Mouse (Mus musculus) lung, embryonic 15.5 days (tissue): Measurements from ENCODE around the gene Nup210l. TPM values are rescaled to one million over a fixed set of nuclear protein-coding genes. Genes with fewer than 3 reads are reported as not detected.
"Not testable (repeated sequence)": the region's sequence is repeated elsewhere in the genome, so short reads cannot be mapped to it uniquely, and the experiment has no call there.

Experiments used
- ATAC-seq: fragments of 200-750 bp; cut with Nextera tagmentation; 2 replicates; pipeline ENCODE4 v1.8.0; 2017; ENCODE audit warnings: moderate number of reproducible peaks, borderline replicate concordance; ENCODE audit not compliant: low FRiP score, low TSS enrichment; ENCODE audit errors: extremely low read depth
- H3K27ac ChIP-seq: fragments of 300-500 bp; sonication (generic); 2 replicates; pipeline ENCODE4 v1.5.1; 2015; ENCODE audit warnings: moderate library complexity, mild to moderate bottlenecking, inconsistent platforms
- H3K27me3 ChIP-seq: fragments of 300-500 bp; sonication (generic); 2 replicates; pipeline ENCODE4 v1.6.1; 2015; ENCODE audit warnings: inconsistent platforms
- H3K36me3 ChIP-seq: fragments of 300-500 bp; sonication (generic); 2 replicates; pipeline ENCODE4 v1.6.1; 2015; ENCODE audit warnings: inconsistent platforms
- H3K4me1 ChIP-seq: fragments of 300-500 bp; sonication (generic); 2 replicates; pipeline ENCODE4 v1.6.1; 2015; ENCODE audit warnings: inconsistent platforms
- H3K4me2 ChIP-seq: fragments of 300-500 bp; sonication (generic); 2 replicates; pipeline ENCODE4 v1.6.1; 2015; ENCODE audit warnings: inconsistent platforms, mild to moderate bottlenecking, moderate library complexity
- H3K4me3 ChIP-seq: fragments of 300-500 bp; sonication (generic); 2 replicates; pipeline ENCODE4 v1.5.1; 2015; ENCODE audit warnings: mild to moderate bottlenecking, inconsistent platforms
- H3K9ac ChIP-seq: fragments of 300-500 bp; sonication (generic); 2 replicates; pipeline ENCODE4 v1.6.1; 2015; ENCODE audit warnings: inconsistent platforms
- H3K9me3 ChIP-seq: fragments of 300-500 bp; sonication (generic); 2 replicates; pipeline ENCODE4 v1.6.1; 2016; ENCODE audit warnings: inconsistent platforms
- WGBS: fragments of 180-500 bp; shearing (Covaris S2); methylation state at CpG from one replicate; pipeline ENCODE4 v1.1.7; 2015; 5-methylcytosine and 5-hydroxymethylcytosine counted together
- polyA plus RNA-seq: library from polyadenylated mRNA; unstranded; fragments of >200 nt; fragmentation: Nextera tagmentation; extraction: Ambion mirVana; gene quantifications from 2 replicates; pipeline ENCODE4 v1.2.1, GENCODE M21; 2015

The Nup210l gene
- polyA plus RNA-seq, 1 experiment from 2014 or later, result 0.37 TPM

DNA sequence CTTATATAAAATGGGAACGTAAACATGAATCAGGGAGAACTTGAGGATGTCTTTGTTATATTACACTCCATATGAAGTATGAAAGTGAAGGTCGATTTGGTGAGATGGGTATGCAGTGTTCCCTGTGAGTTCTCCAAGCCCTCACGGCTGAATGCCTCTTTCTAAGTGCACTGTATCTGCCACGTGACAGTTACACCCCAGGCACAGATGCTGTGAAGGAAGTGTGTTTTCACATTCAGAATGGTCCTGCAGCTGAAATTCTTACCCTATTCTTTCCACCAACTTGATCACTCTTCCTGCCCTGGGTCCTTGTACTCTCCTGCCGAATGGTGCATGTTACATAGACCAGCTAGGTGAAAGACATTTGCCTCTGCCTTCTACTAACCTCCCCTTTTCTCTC, 6.0 kb upstream of the Nup210l start:
- WGBS, result 88% methylated on average over 5 of the region's 5 CpGs
- Histone ChIP-seq H3K4me3 (no peak overlapping the region), H3K27me3 (no peaks in the 10 kb centered on the region), H3K9ac (no peak overlapping the region), H3K9me3 (no peaks in the 10 kb centered on the region), H3K4me2 (no peak overlapping the region), H3K36me3 (peaks cover 69% of the 10 kb centered on the region), H3K27ac (no peak overlapping the region), H3K4me1 (no peaks in the 10 kb centered on the region)
- ATAC-seq, result no peak

DNA sequence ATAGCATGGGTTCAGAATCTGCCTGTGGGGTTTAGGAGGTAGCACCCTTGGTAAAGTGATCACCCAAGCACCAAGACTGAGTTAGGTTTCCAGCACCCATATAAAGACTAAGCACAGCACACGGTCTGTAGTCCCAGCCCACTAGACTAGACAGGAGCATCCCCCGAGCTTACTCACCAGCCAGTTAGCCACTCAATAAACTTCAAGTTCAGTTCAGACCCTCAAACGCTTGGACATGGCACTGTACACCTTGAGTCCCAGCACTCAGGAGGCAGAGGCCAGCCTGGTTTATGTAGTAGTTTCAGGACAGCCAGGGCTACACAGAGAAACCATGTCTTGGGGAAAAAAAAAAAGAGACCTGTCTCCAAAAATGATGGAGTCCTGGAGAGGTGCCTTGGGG, 2.9 kb upstream of the Nup210l start:
- H3K4me2 ChIP-seq, result no peak overlapping the region
- H3K9me3 ChIP-seq, result no peaks in the 10 kb centered on the region
- peaks cover 41% of the 10 kb centered on the region for H3K36me3 ChIP-seq
- H3K4me1 ChIP-seq, result no peaks in the 10 kb centered on the region
- WGBS, result 88% methylated on average over 3 of the region's 3 CpGs
- ATAC-seq, result no peak
- no peak overlapping the region for H3K9ac ChIP-seq
- H3K27me3 ChIP-seq, result no peaks in the 10 kb centered on the region
- H3K27ac ChIP-seq, result no peak overlapping the region
- H3K4me3 ChIP-seq, result no peak overlapping the region

GRCm38 (mm10) chr3:90101673-90102072, 2.3 kb upstream of the Nup210l start:
- Histone ChIP-seq H3K27ac (no peak overlapping the region), H3K9me3 (no peaks in the 10 kb centered on the region), H3K4me1 (no peaks in the 10 kb centered on the region), H3K4me3 (no peak overlapping the region), H3K9ac (no peak overlapping the region), H3K4me2 (no peak overlapping the region), H3K27me3 (no peaks in the 10 kb centered on the region), H3K36me3 (peaks cover 36% of the 10 kb centered on the region)
- WGBS, result 84% methylated on average over 2 of the region's 2 CpGs
- no peak for ATAC-seq

DNA sequence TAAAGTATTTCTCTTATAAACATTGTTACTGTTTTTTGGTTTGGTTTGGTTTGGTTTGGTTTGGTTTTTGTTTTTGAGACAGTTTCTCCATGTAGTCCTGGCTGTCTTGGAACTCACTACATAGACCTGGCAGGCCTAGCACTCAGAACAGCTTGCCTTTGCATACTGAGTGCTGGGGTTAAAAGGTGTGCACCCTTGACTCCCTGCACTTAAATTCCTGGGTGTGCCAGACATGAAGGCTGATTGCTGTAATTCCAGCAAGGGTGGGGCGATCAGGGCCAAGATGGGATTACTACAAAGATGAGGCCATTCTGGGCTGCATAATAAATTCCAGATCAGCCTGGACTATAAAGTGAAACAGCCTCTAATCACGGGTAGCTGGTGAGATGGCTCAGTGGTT, 1.7 kb upstream of the Nup210l start:
- no peak overlapping the region for H3K4me3 ChIP-seq
- ATAC-seq, result no peak
- no peak overlapping the region for H3K4me2 ChIP-seq
- no peaks in the 10 kb centered on the region for H3K9me3 ChIP-seq
- H3K27ac ChIP-seq, result no peak overlapping the region
- no peaks in the 10 kb centered on the region for H3K4me1 ChIP-seq
- no peak overlapping the region for H3K9ac ChIP-seq
- WGBS, result 81% methylated on average over 2 of the region's 2 CpGs
- no peaks in the 10 kb centered on the region for H3K27me3 ChIP-seq
- peaks cover 30% of the 10 kb centered on the region for H3K36me3 ChIP-seq

DNA sequence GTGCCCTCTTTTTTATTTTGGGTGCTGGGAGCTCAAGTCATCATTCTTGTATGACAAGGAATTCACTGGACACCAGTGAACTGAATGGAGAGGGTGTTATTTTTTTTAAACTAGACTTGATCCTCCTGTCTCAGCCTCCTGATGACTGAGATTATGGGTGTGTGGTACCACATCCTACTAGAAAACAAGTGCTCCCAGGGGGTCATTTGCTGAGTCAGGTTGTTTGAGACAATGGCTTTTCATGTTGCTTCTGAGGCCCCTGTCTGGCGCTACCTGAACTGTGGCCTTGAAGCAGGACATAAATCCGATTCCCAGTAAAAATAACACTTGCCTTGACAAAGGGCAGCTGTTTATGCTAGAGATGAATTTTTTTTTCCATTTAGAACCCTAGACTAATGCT, 756 bp upstream of the Nup210l start:
- H3K9me3 ChIP-seq, result no peaks in the 10 kb centered on the region
- H3K9ac ChIP-seq, result no peak overlapping the region
- no peaks in the 10 kb centered on the region for H3K4me1 ChIP-seq
- peaks cover 23% of the 10 kb centered on the region for H3K36me3 ChIP-seq
- WGBS, result 69% methylated on average over 2 of the region's 2 CpGs
- no peak overlapping the region for H3K27ac ChIP-seq
- no peaks in the 10 kb centered on the region for H3K27me3 ChIP-seq
- no peak for ATAC-seq
- no peak overlapping the region for H3K4me2 ChIP-seq
- H3K4me3 ChIP-seq, result no peak overlapping the region

DNA sequence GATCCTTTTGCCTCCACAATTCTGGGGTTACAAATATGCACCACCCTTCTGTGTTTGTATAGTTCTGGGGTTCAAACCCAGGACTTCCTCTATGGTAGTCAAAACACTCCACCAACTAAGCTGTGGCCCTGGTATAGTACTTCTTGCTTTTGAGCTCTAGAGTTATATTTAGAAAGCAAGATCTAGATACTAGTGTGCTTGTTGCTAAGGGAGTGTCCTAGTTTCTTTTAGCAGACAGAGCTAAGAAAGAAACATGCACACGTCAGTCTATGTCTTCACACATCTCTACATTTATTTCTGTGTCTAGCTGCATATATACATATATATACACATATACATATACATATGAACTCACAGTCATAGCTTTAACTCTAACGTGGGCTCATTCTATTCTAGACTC, 7.8 kb downstream of the Nup210l start:
- WGBS, result 83% methylated on average over 2 of the region's 2 CpGs
- Histone ChIP-seq H3K4me3 (no peak overlapping the region), H3K9ac (no peak overlapping the region), H3K4me2 (no peak overlapping the region), H3K27ac (no peak overlapping the region), H3K4me1 (no peaks in the 10 kb centered on the region), H3K9me3 (no peaks in the 10 kb centered on the region), H3K27me3 (no peaks in the 10 kb centered on the region), H3K36me3 (no peaks in the 10 kb centered on the region)
- ATAC-seq, result no peak

GRCm38 (mm10) chr3:90114342-90114741, 10.4 kb downstream of the Nup210l start:
- no peaks in the 10 kb centered on the region for H3K36me3 ChIP-seq
- no peaks in the 10 kb centered on the region for H3K27me3 ChIP-seq
- no peak for ATAC-seq
- H3K4me3 ChIP-seq, result no peak overlapping the region
- H3K9me3 ChIP-seq, result no peaks in the 10 kb centered on the region
- H3K9ac ChIP-seq, result no peak overlapping the region
- H3K4me1 ChIP-seq, result no peaks in the 10 kb centered on the region
- 80% methylated on average over 2 of the region's 2 CpGs for WGBS
- no peak overlapping the region for H3K27ac ChIP-seq
- no peak overlapping the region for H3K4me2 ChIP-seq

DNA sequence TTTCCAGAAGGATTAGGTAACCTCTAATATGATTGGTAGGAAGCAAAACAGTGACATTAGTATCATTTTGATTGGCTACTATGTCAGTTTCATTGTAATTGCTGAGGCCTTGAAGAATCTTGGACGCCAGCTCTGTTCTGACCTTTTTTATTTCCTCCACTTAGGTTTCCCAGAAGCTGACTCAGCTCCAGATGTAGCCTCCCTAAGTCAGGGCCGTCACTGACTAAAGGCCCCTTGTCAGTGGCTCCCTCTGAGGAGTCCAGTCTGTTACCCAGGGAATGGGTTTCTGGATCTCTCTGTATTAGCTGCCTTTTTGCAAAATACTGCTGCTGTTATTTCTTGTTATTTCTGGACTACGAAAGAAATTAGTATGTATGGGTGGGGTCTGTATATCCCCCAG, 11.6 kb downstream of the Nup210l start:
- WGBS, result 69% methylated on average over 3 of the region's 3 CpGs
- no peak for ATAC-seq
- H3K27ac ChIP-seq, result no peak overlapping the region

DNA sequence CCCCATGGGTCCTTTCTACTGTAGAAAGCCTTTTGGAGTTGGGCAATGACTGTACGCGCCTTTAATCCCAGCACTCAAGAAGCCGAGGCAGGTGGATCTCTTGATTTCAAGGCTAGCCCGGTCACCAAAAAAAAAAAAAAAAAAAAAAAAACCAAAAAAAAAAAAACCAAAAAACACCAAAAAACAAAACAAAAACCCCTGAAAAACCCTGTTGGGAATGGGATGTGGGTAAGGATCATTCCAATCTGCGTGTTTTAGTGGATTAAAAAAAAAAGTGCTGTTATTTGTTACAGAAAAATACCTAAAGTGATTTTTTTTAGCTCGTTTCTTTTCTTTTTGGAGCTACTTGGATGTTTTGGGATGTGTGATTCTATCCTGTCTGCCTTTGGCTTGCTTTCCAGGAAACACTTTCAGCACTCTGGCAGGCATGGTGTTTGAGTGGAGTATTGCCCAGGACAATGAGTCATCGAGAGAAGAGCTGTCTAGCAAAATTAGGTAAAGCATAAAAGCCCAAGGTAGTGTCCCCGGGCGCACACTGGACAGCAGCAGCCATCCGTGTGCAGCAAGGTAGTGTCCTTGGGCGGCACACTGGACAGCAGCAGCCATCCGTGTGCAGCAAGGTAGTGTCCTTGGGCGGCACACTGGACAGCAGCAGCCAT, 14.3 kb downstream of the Nup210l start:
- no peak overlapping the region for H3K4me3 ChIP-seq
- H3K27me3 ChIP-seq, result no peaks in the 10 kb centered on the region
- no peak overlapping the region for H3K27ac ChIP-seq
- no peak overlapping the region for H3K4me2 ChIP-seq
- H3K36me3 ChIP-seq, result no peaks in the 10 kb centered on the region
- no peaks in the 10 kb centered on the region for H3K4me1 ChIP-seq
- H3K9ac ChIP-seq, result no peak overlapping the region
- no peaks in the 10 kb centered on the region for H3K9me3 ChIP-seq
- ATAC-seq, result no peak
- WGBS, result 92% methylated on average over 13 of the region's 13 CpGs

More for the DNA sequence above, 11.6 kb downstream of the Nup210l start:
- Histone ChIP-seq H3K4me2 (no peak overlapping the region), H3K9ac (no peak overlapping the region), H3K9me3 (no peaks in the 10 kb centered on the region), H3K27me3 (no peaks in the 10 kb centered on the region), H3K36me3 (no peaks in the 10 kb centered on the region), H3K4me3 (no peak overlapping the region), H3K4me1 (no peaks in the 10 kb centered on the region)

- not testable (repeated sequence) for ATAC-seq, H3K27ac ChIP-seq, H3K4me2 ChIP-seq, H3K4me1 ChIP-seq, H3K27me3 ChIP-seq, H3K9ac ChIP-seq, H3K36me3 ChIP-seq, H3K9me3 ChIP-seq, H3K4me3 ChIP-seq
- 74% methylated on average over 5 of the region's 5 CpGs for WGBS
These were observed 18.1 kb downstream of the Nup210l start for GRCm38 (mm10) chr3:90122036-90122435.

- H3K9ac ChIP-seq, result no peak overlapping the region
- H3K4me2 ChIP-seq, result no peak overlapping the region
- no peaks in the 10 kb centered on the region for H3K27me3 ChIP-seq
- no peak overlapping the region for H3K4me3 ChIP-seq
- WGBS, result 81% methylated on average over 5 of the region's 5 CpGs
- H3K27ac ChIP-seq, result no peak overlapping the region
- no peaks in the 10 kb centered on the region for H3K4me1 ChIP-seq
- ATAC-seq, result no peak
- no peaks in the 10 kb centered on the region for H3K36me3 ChIP-seq
- no peaks in the 10 kb centered on the region for H3K9me3 ChIP-seq
These were observed 21.8 kb downstream of the Nup210l start for GRCm38 (mm10) chr3:90125710-90126109.

- Histone ChIP-seq H3K9me3 (no peaks in the 10 kb centered on the region), H3K36me3 (no peaks in the 10 kb centered on the region), H3K4me3 (no peak overlapping the region), H3K27ac (no peak overlapping the region), H3K9ac (no peak overlapping the region), H3K4me1 (0 out of 2 replicates have a peak, but pooled peaks cover 5% of the 10 kb centered on the region), H3K27me3 (no peaks in the 10 kb centered on the region), H3K4me2 (no peak overlapping the region)
- ATAC-seq, result no peak
- WGBS, result 91% methylated on average over 6 of the region's 6 CpGs
These were observed 23.9 kb downstream of the Nup210l start for GRCm38 (mm10) chr3:90127881-90128280.

GRCm38 (mm10) chr3:90132745-90133144, 28.8 kb downstream of the Nup210l start:
- H3K27ac ChIP-seq, result no peak overlapping the region
- no peak overlapping the region for H3K4me2 ChIP-seq
- no peak overlapping the region for H3K4me3 ChIP-seq
- H3K9ac ChIP-seq, result no peak overlapping the region
- no peaks in the 10 kb centered on the region for H3K36me3 ChIP-seq
- ATAC-seq, result no peak
- H3K27me3 ChIP-seq, result no peaks in the 10 kb centered on the region
- WGBS, result 81% methylated on average over 3 of the region's 3 CpGs
- 0 out of 2 replicates have a peak, but pooled peaks cover 5% of the 10 kb centered on the region for H3K4me1 ChIP-seq
- no peaks in the 10 kb centered on the region for H3K9me3 ChIP-seq
